Mouse (Mus musculus) erythroid progenitor cell, adult 5-6 weeks (primary cell): ENCODE data around the gene Iars2. TPM values are rescaled to one million over a fixed set of nuclear protein-coding genes. Genes with fewer than 3 reads are reported as not detected.
A peak's percentile ranks its signal among the peaks of the same experiment; 100 is the strongest.

Source experiments
- ATAC-seq: replicated peaks from 2 replicates; pipeline ENCODE4 v1.8.0; 2016; ENCODE audit warnings: moderate number of reproducible peaks, mild to moderate bottlenecking, moderate TSS enrichment, inconsistent platforms; ENCODE audit not compliant: poor library complexity, low FRiP score, severe bottlenecking
- total RNA-seq, 2 experiments: library from RNA; stranded (forward) in 1 of 2; stranded (reverse) in 1 of 2; fragments of 150-400 nt in 1 of 2; fragments of 186-747, 209-891 nt in 1 of 2; gene quantifications; 2 replicates each; pipeline versions ENCODE4 v1.2.3 to v1.2.4; 2015 to 2017; ENCODE audit warnings: low replicate concordance in 2 of 2

Gene Iars2
- total RNA-seq (2015; ENCODE audit: low replicate concordance) = 24.5 and 41.5 TPM in 2 replicates
- total RNA-seq (2017; ENCODE audit: low replicate concordance) = 16.3 and 21.1 TPM in 2 replicates

DNA sequence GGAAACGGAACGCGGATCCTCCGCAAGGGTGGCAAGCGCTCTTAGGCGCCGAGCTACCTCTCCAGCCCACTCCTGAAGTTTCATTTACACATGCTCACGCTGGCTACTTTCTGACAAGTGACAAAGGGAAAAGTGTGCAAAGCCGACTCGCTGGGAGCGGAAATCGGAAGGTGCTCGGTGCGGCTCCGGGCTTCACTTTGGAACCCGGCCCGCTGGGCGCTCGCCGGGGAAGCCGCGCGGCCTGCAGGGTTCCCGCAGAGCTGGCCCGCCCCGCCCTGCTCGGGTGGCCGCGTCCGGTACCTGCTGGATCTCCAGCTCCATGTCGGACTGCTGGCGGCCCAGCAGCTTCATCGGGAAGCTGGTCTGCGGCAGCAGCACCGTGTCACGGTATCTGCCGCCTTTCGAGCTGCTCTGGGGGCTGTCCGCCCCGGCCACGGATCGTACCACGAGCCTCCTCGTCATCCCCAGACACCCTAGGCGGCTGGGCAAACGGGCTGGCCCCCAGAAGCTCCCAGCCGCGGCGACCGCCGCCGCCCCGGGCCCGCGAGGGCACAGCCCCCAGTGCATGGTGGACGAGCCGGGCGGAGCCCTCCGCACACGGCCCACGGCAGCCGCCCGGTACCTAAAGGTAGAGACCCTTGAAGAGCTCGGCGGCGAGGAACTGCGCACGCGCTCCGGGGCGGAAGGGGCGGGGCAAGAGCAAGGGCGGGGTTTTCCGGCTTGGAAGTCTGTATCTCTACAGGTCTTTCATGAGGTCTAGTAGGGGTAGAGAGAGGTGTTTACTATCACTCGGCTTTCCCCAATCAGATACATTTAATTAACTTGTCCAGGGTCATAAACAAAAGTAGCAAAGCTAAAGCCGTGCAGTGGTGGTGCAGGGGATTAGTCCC is at the start of gene Iars2:
Iars2 (minus strand) TSS at position 676 of the 890 bp plus-strand sequence.
- peak; percentile 90 for ATAC-seq

DNA sequence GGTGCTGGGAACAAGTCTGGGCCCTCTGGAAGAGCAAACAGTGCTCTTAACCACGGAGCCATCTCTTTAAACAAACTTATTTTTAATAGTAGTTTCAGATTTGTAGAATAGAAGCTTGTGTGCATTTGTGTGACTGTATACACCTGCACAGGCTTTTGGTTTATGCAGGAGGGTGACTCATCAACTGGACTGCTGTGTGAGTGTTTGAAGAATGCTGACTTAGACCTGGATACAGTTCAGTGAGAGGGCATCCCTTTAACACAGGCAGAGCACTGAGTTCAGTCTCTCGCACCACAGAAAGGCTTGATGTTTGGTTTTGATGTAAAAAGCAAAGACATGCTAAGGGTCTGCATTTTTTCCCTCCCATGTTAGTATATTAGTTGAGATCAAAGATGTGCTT is 48.2 kb upstream of the Iars2 start:
- no peak for ATAC-seq

DNA sequence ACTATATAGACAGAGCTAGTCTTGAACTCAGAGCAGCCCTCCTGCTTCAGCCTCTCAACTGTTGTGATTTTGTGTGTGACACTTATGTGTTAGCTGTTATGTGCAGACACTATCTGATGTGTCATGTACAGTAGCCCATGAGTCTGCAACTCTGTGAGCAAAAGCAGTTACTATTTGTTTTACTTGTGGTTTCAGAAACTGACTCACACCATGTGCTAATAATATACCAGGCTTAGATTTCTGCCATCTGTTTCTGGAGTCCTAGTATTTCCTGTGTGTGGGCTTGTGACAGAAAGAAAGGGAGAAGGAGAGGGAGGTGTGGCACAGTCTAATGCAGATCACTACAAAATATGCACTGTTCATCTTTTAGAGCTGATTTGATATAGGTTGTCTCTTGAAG is 47.2 kb upstream of the Iars2 start:
- no peak for ATAC-seq

DNA sequence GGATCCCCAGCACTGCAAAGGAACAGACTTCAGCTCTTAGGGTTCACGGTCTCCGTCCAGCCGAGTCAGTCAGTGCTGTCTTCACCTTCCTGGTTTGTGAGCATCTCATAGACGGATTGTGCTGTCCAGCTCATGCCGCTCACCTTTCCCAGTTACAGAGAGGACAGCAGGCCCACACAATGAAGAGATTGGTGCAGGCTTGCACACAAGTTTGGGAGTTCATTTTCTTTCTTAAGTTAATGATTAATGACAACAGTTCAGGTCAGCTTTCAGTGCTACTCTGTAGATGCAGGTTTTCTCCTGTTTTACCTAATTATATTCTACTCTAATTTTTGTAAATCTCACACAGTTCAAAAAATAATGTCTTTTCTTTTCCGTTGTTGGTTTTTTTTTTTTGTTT is 40.8 kb upstream of the Iars2 start:
- no peak for ATAC-seq

DNA sequence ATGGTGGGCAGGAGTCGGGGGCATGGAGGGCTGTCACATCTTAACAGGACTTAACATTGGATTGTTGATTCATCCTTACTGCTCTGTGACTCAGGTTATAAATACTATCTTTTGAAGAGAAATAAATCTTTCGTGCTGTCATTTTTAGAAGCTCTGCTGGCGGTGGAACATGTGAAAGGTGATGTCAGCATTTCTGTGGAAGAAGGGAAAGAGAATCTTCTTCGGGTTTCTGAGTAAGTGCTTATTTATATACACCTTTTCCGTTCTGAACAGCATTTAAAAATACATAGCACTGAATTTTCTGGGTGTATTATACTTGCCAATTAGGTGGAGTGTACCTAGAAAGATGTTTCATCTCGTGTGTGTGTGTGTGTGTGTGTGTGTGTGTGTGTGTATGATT is 38.2 kb upstream of the Iars2 start:
- no peak for ATAC-seq

- no peak for ATAC-seq
Observed at GRCm38 (mm10) chr1:185364183-185364540, 35.0 kb upstream of the Iars2 start.

DNA sequence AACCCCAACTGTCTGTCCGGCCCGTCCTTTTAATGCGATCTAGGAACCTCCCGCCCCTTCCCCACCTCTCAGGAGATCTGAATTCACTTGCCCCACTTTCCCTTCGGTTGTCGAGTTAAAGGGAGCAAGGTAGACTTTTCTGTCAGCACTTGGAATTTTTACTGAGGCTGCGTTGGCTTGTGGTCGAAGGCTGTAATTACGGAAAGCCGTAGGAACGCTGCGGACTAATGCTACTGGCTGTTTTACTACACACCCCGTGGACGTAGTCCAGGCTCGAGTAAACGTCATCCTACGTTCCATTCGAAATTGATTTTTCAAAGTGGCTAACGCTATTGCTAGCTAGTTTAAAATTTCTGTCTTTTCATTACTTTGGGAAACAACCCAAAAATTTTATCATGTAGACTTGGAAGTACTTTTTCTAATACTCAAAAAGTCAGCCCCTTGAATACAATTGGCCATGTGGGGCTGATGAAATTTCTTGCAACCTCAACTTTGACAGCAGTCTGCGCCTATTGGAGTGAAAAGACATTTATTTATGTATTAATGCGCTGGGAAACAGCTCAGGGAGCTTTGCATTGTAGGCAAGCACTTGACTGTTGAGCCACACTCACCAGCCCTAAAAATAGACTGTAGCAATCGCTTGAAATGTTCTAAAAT is 34.5 kb upstream of the Iars2 start:
- peak; percentile 56; the same call in 1 of the 2 replicates for ATAC-seq

DNA sequence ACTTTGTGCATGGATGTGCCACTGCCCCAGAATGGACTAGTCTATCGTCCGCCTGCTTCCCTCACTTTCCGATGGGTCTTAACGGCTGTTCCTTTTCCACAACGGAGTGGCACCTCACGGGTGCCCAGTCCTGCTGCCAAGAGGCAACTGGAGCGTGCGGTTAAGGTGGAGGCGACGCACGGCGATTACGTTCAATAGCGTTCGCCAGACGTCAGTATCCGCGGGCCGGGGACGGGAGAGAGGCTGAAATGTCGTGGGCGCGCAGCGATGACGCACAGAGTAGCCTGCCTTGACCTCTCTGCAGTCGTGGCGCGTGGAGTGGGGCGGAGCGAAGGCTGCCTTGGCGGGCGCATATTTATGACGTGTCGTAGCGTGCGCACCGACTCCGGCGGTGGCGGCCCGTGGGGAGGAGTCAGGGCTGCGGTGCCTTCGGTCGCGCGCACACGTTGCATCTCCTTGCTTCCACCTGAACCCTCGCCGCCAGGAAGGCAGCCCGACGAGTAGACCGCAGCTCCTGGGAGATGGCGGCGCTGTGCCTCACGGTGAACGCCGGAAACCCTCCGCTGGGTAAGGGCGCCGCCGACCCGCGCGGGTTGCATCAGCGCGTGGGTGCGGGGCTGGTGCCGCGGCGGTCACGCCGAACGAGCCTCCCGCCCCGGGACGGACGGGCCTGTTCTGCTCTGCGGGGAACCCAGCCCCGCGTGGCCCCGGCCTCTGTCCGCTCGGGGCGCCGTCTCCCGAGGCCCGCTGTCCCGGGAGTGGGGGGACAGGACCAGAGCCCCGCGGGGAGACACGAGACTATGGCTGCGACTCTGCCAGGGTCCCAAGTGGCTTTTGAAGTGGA is 33.7 kb upstream of the Iars2 start, which contains the start of gene Eprs:
Eprs (plus strand) TSS at position 368 of the 844 bp plus-strand sequence.
- peak; percentile 96 for ATAC-seq

DNA sequence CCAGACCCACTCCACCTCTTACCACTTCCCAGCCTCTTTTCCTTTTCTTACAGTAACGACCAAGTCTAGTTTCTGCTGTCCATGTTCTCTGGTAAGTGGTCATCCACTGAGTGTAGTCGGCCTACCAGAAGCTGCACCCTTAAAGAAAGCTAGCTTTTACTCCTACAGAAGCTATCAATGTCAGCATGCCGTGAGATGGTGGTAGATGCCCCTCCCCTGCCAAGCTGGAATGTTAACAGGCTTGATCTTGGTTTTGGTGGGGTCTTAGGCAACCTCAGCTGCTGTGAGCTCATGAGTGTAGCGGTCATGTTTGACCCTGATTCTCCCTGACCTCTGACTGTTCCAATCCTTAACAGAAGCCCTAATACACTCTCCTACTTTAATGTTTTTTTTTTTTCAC is 29.0 kb upstream of the Iars2 start:
- ATAC-seq = no peak

GRCm38 (mm10) chr1:185356246-185356645 is 27.1 kb upstream of the Iars2 start:
- ATAC-seq = no peak

- no peak for ATAC-seq
Observed at GRCm38 (mm10) chr1:185354731-185355130, 25.5 kb upstream of the Iars2 start.

- no peak for ATAC-seq
Observed at GRCm38 (mm10) chr1:185353351-185353750, 24.2 kb upstream of the Iars2 start.

GRCm38 (mm10) chr1:185352151-185352550 is 23.0 kb upstream of the Iars2 start:
- no peak for ATAC-seq

DNA sequence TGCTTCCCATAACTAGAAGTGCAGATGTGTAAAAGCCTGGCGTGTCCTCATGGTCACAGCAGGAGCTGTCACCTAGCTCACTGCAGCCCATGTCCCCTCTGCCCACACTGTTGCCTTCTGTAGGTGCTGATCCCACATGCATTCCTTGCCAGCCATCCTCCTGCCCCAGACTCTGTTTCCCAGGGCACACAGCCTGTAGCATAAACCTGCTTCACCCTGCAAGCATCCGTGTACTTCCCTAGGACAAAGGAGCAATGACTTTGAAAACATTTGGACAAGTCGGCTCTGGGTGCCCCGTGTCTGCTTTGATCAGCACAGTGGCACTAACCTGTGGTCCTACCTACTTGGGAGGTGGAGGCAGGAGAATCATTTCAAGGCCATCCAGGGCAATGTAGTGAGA is 21.4 kb upstream of the Iars2 start:
- no peak for ATAC-seq

GRCm38 (mm10) chr1:185349741-185350140 is 20.5 kb upstream of the Iars2 start:
- no peak for ATAC-seq

DNA sequence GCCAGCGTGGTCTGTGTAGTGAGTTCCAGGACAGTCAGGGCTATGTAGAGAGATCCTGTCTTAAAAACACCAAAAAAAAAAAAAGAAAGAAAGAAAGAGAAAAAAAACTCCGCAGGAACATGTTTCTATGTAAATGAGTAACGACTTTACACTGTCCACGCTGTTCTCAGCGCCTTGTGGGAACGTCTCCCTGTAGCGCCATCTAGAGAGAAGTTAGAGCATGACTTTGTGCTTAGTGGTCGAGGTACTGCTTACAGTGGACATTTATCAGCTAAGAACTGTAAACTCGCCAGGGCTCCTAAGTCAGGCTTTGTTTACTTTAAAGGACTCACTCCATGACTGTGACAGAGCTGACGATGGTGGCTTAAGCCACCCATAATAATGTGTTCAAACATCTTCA is 17.0 kb upstream of the Iars2 start:
- no peak for ATAC-seq

DNA sequence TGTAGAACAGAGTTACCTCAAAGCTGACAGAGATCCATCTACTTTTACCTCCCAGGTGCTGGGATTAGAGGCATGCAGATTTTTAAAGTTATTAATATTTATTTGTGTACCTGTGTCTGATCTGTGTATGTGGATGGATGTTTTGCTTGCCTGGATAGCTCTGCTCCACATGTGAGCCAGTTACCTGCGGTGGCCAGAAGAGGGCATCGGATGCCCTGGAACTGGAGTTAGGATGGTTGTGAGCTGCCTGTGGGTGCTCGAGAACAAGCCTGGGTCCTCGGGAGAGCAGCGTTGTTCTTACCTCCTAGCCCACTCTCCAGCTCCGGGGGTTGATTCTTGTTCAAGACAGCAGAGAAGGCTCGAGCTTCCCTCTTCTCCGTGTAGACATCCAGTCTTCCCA is 14.2 kb upstream of the Iars2 start:
- ATAC-seq = no peak

GRCm38 (mm10) chr1:185342441-185342840 is 13.2 kb upstream of the Iars2 start:
- ATAC-seq = no peak

GRCm38 (mm10) chr1:185336535-185336934 is 7.3 kb upstream of the Iars2 start:
- ATAC-seq = no peak

DNA sequence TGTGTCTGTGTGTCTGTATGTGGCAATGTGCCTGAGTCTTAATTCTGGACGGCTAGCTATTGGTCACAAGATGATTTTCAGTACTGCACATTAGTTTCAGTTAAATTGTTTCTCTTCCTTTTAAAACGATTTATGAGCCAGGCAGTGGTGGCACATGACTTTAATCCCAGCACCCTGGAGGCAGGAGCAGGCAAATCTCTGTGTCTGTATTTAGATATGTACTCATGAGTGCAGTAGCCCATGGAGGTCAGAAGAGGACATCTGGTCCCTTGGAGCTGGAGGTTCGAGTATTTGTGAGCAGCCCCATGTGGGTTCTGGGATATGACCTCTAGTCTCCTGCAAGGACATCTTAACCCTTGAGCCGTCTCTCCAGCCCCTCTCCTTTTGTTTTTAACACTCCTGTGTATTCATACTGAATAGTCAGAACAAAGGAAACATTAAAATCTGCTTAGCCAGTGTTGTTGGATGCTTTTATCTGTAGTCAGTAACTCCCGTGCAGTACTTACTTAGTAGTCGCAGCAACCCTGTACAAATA is 6.1 kb upstream of the Iars2 start:
- ATAC-seq = no peak
